Mouse (Mus musculus) mouse embryonic stem cell (cell line): Measurements from ENCODE around the gene Cxcl17.

Source experiments
- in situ Hi-C, 2 experiments: fragments of 300-500 bp; cut with MboI; formaldehyde crosslinking; loops; 1 replicate in 1 of 2; 3 replicates in 1 of 2; pipeline ENCODE4 v1.14.3; 2019 to 2020; ENCODE audit warnings: low sequenced_read_pairs in 2 of 2, low pct_unique_long_range_greater_than_20kb in 1 of 2, mixed read lengths in 1 of 2; ENCODE audit not compliant: unreplicated experiment in 1 of 2

The Cxcl17 gene

GRCm38 (mm10) chr7:25395558-25396521, 16.8 kb downstream of the Cxcl17 start:
- in situ Hi-C loops: loop anchor here in 1 of 2 experiments (25.0 kb wide), 1 partner anchor 409 kb away; no protein-coding TSS in a partner anchor

GRCm38 (mm10) chr7:25395186-25395557, 17.5 kb downstream of the Cxcl17 start:
- in situ Hi-C loops: loop anchor here in 1 of 2 experiments (25.0 kb wide), 1 partner anchor 408 kb away; no protein-coding TSS in a partner anchor

DNA sequence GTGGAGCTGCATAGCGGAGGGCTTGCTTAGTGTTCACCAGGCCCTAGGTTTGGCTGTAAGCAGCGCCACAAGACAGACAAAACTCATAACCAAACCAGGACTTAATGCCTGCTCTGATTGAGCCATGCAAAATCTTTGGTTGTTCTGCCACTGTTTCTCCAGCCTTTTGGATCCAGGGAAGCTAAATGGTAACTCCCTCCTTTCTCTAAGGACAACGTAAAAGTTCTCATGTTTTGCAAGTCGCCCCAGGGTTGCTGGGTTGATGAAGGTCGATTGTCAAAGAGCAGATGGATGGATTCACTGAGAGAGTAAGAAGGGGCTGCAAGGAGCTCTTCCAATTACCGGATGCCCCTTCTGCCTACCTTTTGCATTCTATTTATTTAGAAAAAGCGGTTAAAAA, 17.9 kb downstream of the Cxcl17 start:
- in situ Hi-C loops: loop anchor here in 1 of 2 experiments (25.0 kb wide), 1 partner anchor 407 kb away; no protein-coding TSS in a partner anchor

GRCm38 (mm10) chr7:25393451-25394210, 19.1 kb downstream of the Cxcl17 start:
- in situ Hi-C loops: loop anchor here in 1 of 2 experiments (25.0 kb wide), 1 partner anchor 406 kb away; no protein-coding TSS in a partner anchor

DNA sequence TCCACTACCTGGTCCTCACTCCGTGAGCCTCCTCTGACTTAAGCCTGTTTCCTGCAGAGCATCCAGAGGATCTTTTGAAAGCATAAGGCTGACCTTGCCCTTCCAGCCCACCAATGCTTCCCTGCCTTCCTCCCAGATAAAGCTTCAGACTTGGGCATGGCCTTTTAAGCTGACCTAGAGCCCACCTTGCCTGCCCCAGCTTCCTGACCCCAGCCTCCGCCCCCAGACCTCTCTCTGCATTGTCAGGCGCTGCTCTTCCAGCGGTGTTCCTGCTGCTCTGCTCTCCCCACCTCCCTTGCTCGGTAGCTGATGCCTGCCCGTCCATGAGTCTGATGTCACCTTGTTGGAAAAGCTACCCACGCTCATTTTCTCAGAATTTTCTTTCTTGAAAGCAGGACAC, 19.8 kb downstream of the Cxcl17 start:
- in situ Hi-C loops: loop anchor here in 1 of 2 experiments (25.0 kb wide), 1 partner anchor 406 kb away; no protein-coding TSS in a partner anchor

GRCm38 (mm10) chr7:25391856-25392453, 20.7 kb downstream of the Cxcl17 start:
- in situ Hi-C loops: loop anchor here in 1 of 2 experiments (25.0 kb wide), 1 partner anchor 405 kb away; no protein-coding TSS in a partner anchor

DNA sequence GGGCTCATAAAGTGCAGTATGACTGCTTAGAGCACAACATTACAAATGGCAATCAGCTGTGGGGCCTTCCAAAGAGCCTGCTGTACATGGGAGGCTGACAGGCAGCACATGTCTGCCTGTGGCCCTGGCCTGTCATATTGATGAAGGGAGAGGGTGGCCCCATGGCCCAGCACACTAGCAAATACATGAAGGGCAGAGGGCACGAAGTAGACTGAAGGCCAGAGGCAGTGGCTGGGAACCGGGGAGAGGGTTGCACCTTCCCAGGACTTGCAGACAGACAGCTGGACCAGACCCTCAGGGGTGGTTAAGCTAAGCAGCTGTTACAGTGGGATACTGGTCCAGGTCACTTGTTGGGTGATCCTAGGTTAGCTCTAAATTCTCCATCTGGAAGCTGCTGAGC, 21.7 kb downstream of the Cxcl17 start:
- in situ Hi-C loops: loop anchor here in 1 of 2 experiments (25.0 kb wide), 1 partner anchor 404 kb away; no protein-coding TSS in a partner anchor

DNA sequence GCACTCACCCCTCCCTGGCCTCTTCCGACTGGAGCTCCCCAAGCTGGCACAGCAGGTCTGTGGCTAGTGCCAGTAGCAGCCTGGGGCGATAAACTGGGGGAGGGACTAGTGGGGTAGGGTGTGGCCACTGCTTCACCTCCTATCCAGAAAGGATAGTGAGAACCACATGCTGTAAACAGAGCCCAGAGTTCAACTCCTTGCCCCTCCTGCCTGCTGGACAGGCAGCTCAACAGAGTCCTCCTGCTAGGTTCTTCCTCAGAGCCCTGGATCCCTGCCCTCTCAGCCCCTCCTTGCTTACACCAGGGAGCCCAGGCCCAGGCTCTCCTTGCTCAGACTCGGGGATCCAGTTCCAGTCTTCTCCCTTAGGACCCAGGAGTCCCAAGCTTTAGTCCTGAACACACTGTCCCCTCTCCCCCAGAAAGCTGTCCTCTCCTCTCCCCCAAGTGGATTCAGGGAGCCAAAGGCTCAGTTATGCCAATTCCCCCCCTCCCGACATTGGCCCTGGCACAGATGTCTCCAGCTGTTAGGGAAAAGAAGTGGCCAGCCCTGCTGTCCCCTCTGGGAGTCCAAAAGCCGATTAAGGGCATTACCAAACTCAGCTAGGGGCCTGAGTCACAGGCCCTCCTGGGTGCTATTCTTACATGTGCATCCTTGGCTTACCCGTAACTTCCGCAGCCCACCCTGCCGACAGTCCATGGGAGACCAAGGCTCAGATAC, 22.5 kb downstream of the Cxcl17 start:
- in situ Hi-C loops: loop anchor here in 1 of 2 experiments (25.0 kb wide), 1 partner anchor 403 kb away; no protein-coding TSS in a partner anchor

GRCm38 (mm10) chr7:25388916-25389315, 23.8 kb downstream of the Cxcl17 start:
- in situ Hi-C loops: loop anchor here in 1 of 2 experiments (25.0 kb wide), 1 partner anchor 402 kb away; no protein-coding TSS in a partner anchor

DNA sequence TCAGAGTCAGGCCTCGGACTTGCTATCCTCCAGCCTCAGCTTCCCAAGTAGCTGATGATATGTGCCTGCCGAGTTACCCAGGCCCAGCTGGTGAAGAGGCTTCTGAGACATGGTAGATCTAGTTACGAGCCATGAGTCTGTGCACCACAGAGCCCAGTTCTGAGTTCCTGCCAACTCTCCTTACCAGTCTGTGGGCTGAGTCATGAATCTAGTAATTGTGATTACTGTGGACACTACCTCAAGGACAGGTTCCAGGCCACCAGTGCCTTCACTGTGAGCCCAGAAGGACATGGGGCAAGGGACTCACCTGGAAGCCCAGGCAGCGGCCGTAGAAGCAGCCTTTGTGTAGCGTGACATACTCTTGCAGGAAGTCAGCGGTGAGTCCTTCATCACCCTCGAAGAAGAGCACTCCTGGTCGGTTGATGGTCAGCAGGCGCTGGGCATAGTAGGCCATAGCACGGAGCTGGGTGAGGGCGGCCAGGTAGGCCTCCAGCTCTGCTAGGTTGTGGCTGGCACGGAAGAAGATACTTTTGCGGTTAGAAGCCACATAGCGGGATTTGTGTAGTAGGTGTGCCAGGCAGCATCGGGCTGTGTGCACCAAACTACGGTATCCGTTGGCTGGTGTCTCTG, 24.8 kb downstream of the Cxcl17 start:
- in situ Hi-C loops: loop anchor here in 1 of 2 experiments (25.0 kb wide), 1 partner anchor 401 kb away; no protein-coding TSS in a partner anchor

DNA sequence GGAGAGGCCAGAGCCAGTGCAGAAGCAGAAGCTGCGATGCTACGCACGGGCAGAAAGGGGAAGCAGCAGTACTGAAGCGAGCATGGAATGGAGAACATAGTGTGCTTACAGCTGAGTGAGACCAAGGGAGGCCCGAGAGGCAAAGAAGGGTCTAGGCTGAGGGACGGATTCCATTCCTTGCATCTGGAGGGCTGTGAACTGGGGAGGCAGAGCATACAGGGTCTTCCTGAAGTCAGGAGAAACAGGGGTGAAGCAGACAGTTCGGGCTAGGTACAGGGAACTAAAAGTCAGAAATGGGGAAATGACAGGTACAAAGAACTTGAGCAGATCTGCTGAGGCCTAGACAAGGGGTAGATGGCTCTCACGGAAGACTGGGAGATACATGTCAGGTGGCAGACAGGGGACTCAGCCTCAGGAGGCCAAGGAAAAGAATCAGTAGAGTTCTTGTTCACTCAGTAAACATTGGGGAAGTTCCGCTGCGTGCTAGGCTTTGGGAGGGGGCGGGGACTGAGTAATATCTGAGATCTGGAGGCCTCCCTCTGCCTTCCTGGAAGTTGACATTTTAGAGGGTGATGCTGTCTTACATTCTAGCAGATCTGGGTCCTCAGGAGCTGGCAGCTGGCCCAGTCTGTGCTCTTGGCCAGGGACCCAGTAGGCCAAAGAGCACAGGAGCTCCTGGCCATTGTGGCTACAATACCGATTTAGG, 26.7 kb downstream of the Cxcl17 start:
- in situ Hi-C loops: loop anchor here in 1 of 2 experiments (25.0 kb wide), 1 partner anchor 399 kb away; no protein-coding TSS in a partner anchor

DNA sequence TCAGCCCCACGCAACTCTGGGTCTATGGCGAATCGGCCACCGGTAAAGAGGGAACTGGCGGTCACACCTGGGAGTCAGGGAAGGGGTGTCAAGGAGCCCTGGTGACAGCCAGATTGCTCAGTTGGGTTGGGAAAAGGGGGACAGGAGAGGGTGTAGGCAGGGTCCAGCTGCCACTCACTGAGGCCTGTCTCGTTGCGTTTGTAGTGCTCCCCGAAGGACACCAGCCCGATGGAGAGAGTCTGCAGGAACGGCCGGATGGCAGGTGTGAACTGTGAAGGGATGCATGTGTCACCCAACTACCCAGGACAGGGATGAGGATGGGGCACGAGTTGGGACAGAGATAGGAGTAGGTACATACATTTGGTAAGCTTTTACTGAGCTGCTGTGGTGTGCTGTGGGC, 27.4 kb downstream of the Cxcl17 start:
- in situ Hi-C loops: loop anchor here in 1 of 2 experiments (25.0 kb wide), 1 partner anchor 398 kb away; no protein-coding TSS in a partner anchor

DNA sequence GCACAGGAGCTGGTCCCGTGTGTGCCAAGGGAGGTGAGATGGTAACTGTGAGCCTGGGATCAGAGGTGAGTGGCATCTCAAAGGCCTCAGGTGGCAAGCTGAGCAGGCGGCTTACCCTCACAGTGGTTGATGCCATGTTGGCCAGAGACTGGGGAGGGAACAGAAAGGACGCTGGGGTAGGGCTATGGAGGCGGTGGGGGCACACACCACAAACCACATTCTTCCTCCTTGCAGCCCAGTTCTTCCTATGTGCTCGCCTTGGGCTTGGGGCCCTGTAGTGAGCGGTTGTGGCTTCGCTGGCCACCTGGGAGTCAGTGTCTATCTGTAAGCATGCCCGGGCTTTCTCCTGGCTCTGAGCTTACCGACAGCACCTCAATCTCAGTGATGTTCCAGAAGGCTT, 27.9 kb downstream of the Cxcl17 start:
- in situ Hi-C loops: loop anchor here in 1 of 2 experiments (25.0 kb wide), 1 partner anchor 398 kb away; no protein-coding TSS in a partner anchor

DNA sequence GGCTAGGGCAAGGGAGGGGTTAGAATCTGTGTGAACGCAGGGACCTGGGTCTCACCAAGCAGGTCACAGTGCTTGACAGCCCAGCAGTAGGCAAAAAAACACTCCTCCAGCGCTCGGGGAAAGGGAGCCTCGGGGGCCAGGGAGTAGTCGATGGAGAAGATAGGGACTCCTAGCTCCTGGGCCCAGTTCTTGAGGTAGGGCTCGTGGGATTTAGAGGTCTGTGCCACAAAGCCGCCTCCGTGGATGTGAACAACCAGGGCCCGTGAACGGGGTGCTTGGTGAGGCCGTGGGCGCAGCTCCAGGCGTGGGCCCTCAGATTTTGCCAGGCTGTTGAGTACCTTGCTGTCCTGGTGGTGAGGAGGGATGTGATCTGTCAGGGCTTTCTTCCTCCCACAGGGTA, 28.4 kb downstream of the Cxcl17 start:
- in situ Hi-C loops: loop anchor here in 1 of 2 experiments (25.0 kb wide), 1 partner anchor 397 kb away; no protein-coding TSS in a partner anchor

- in situ Hi-C loops: loop anchor here in 1 of 2 experiments (25.0 kb wide), 1 partner anchor 397 kb away; no protein-coding TSS in a partner anchor
Observed at GRCm38 (mm10) chr7:25383891-25384290, 28.8 kb downstream of the Cxcl17 start.

- in situ Hi-C loops: loop anchor here in 1 of 2 experiments (25.0 kb wide), 1 partner anchor 396 kb away; no protein-coding TSS in a partner anchor
Observed at GRCm38 (mm10) chr7:25383385-25383784, 29.3 kb downstream of the Cxcl17 start.
